Mouse (Mus musculus): ENCODE measurements around the gene Dis3l2. TPM values are rescaled to one million over a fixed set of nuclear protein-coding genes. Genes with fewer than 3 reads are reported as not detected.

The Dis3l2 gene
- total and polyA plus RNA-seq, 3 experiments = 11.6 to 44.3 (median 31.5) TPM

DNA sequence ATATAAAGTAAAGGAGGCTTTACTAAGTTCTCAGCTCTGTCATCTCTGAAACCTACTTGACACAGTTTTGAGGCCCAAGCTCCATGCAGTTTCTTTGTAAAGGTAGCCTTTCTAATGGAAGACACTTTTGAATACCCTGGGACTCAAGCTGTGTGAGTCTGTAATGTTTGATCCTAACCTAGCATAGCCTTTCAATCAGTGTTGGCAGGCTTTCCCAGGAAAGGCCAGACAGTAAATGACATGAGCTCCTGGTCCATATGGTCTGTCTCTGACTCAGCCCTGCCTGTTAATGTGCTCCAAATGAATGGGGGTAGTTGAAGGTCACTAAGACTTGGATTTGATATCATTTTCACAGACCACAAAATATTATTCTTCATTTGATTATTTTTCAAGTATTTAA lies 290.4 kb downstream of the Dis3l2 start:
- Histone ChIP-seq H3K36me3 (replicated peaks) (peaks cover 39% of the 10 kb centered on the region), H3K4me1 (ENCODE audit: insufficient read depth, low read depth, low read length) (no peaks in the 10 kb centered on the region), H3K4me3 (ENCODE audit: low read depth, low read length) (no peak overlapping the region), H3K27me3 (ENCODE audit: insufficient read depth, low read length) (no peaks in the 10 kb centered on the region), H3K9me3 (replicated peaks) (no peaks in the 10 kb centered on the region)
- TF ChIP-seq GATA1 (IDR thresholded peaks at IDR 0.05; ENCODE audit: borderline replicate concordance, low read length) (no peak), POLR2AphosphoS5 (IDR thresholded peaks at IDR 0.05; ENCODE audit: insufficient replicate concordance, low read depth, low read length) (no peak), TAL1 (conservative IDR thresholded peaks at IDR 0.05; ENCODE audit: low read depth, low read length) (no peak), CTCF (IDR thresholded peaks at IDR 0.05; ENCODE audit: low read depth, low read length) (no peak), GATA2 (IDR thresholded peaks at IDR 0.05; ENCODE audit: borderline replicate concordance, low read depth, low read length) (no peak)
- no peak for DNase-seq (ENCODE audit: low spot score)
- no peak for ATAC-seq (ENCODE audit: extremely low read depth, insufficient number of reproducible peaks, low FRiP score, poor library complexity, severe bottlenecking)

GRCm38 (mm10) chr1:86998051-86998450 lies 294.4 kb downstream of the Dis3l2 start:
- Histone ChIP-seq H3K27me3 (ENCODE audit: insufficient read depth, low read length) (no peaks in the 10 kb centered on the region), H3K4me3 (ENCODE audit: low read depth, low read length) (no peak overlapping the region), H3K36me3 (replicated peaks) (peaks cover 30% of the 10 kb centered on the region), H3K4me1 (ENCODE audit: insufficient read depth, low read depth, low read length) (no peaks in the 10 kb centered on the region), H3K9me3 (replicated peaks) (no peaks in the 10 kb centered on the region)
- no peak for TF ChIP-seq CTCF (IDR thresholded peaks at IDR 0.05; ENCODE audit: low read depth, low read length)
- TF ChIP-seq POLR2AphosphoS5 (IDR thresholded peaks at IDR 0.05; ENCODE audit: insufficient replicate concordance, low read depth, low read length) = no peak
- no peak for TF ChIP-seq TAL1 (conservative IDR thresholded peaks at IDR 0.05; ENCODE audit: low read depth, low read length)
- TF ChIP-seq GATA2 (IDR thresholded peaks at IDR 0.05; ENCODE audit: borderline replicate concordance, low read depth, low read length) = no peak
- TF ChIP-seq GATA1 (IDR thresholded peaks at IDR 0.05; ENCODE audit: borderline replicate concordance, low read length) = no peak
- no peak for ATAC-seq (ENCODE audit: extremely low read depth, insufficient number of reproducible peaks, low FRiP score, poor library complexity, severe bottlenecking)
- DNase-seq (ENCODE audit: low spot score) = no peak

GRCm38 (mm10) chr1:87001365-87001764 lies 297.8 kb downstream of the Dis3l2 start:
- Histone ChIP-seq H3K4me3 (ENCODE audit: low read depth, low read length) (no peak overlapping the region), H3K36me3 (replicated peaks) (peaks cover 26% of the 10 kb centered on the region), H3K27me3 (ENCODE audit: insufficient read depth, low read length) (no peaks in the 10 kb centered on the region), H3K4me1 (ENCODE audit: insufficient read depth, low read depth, low read length) (peaks cover 3% of the 10 kb centered on the region; the same call in 1 of the 2 replicates), H3K9me3 (replicated peaks) (no peaks in the 10 kb centered on the region)
- ATAC-seq (ENCODE audit: extremely low read depth, insufficient number of reproducible peaks, low FRiP score, poor library complexity, severe bottlenecking) = no peak
- DNase-seq (ENCODE audit: low spot score) = no peak
- TF ChIP-seq TAL1 (conservative IDR thresholded peaks at IDR 0.05; ENCODE audit: low read depth, low read length) (no peak), CTCF (IDR thresholded peaks at IDR 0.05; ENCODE audit: low read depth, low read length) (no peak)

DNA sequence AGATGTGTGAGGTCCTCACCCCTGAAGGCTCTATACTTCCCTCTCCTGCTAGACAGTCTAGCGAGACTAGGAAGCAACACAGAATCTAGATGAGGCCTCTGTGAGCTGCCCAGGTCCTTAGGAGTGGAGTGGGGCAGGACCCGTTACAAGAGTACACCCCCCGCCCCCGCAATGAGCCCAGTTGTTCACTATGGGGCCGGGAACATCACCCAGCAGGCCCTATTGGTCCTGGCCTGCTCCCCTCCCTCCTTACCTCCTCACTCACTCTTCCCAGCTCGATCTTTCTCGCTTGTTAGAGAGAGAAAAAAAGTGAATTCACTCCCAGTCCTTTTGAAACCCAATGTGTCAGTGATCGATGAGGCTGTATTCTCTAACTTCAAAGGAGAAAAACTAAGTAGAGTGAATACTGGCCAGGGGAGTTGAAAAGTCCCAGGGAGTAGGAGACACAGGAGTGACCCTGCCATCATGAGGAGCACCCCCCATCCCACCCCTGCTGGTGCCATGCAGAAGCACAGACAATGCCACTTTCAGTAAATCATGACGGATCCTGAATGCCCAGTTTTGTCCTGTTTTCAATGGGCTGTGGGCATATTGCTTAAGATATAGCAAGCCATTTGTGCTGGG lies 299.0 kb downstream of the Dis3l2 start:
- H3K36me3 ChIP-seq (replicated peaks) = peaks cover 18% of the 10 kb centered on the region
- no peaks in the 10 kb centered on the region for H3K9me3 ChIP-seq (replicated peaks)
- DNase-seq (ENCODE audit: low spot score) (no peak), ATAC-seq (ENCODE audit: extremely low read depth, insufficient number of reproducible peaks, low FRiP score, poor library complexity, severe bottlenecking) (no peak)
- TF ChIP-seq GATA1 (IDR thresholded peaks at IDR 0.05; ENCODE audit: borderline replicate concordance, low read length) (no peak), POLR2AphosphoS5 (IDR thresholded peaks at IDR 0.05; ENCODE audit: insufficient replicate concordance, low read depth, low read length) (no peak), TAL1 (conservative IDR thresholded peaks at IDR 0.05; ENCODE audit: low read depth, low read length) (no peak), GATA2 (IDR thresholded peaks at IDR 0.05; ENCODE audit: borderline replicate concordance, low read depth, low read length) (no peak), CTCF (IDR thresholded peaks at IDR 0.05; ENCODE audit: low read depth, low read length) (no peak)
- H3K4me3 ChIP-seq (ENCODE audit: low read depth, low read length) = no peak overlapping the region
- peaks cover 5% of the 10 kb centered on the region; the same call in 1 of the 2 replicates for H3K4me1 ChIP-seq (ENCODE audit: insufficient read depth, low read depth, low read length)
- H3K27me3 ChIP-seq (ENCODE audit: insufficient read depth, low read length) = no peaks in the 10 kb centered on the region

- Histone ChIP-seq H3K27me3 (ENCODE audit: insufficient read depth, low read length) (no peaks in the 10 kb centered on the region), H3K4me1 (ENCODE audit: insufficient read depth, low read depth, low read length) (peaks cover 5% of the 10 kb centered on the region; the same call in 1 of the 2 replicates), H3K36me3 (replicated peaks) (peaks cover 17% of the 10 kb centered on the region), H3K4me3 (ENCODE audit: low read depth, low read length) (no peak overlapping the region), H3K9me3 (replicated peaks) (no peaks in the 10 kb centered on the region)
- no peak for DNase-seq (ENCODE audit: low spot score)
- ATAC-seq (ENCODE audit: extremely low read depth, insufficient number of reproducible peaks, low FRiP score, poor library complexity, severe bottlenecking) = no peak
- TF ChIP-seq POLR2AphosphoS5 (IDR thresholded peaks at IDR 0.05; ENCODE audit: insufficient replicate concordance, low read depth, low read length) (no peak), GATA1 (IDR thresholded peaks at IDR 0.05; ENCODE audit: borderline replicate concordance, low read length) (no peak), TAL1 (conservative IDR thresholded peaks at IDR 0.05; ENCODE audit: low read depth, low read length) (no peak), GATA2 (IDR thresholded peaks at IDR 0.05; ENCODE audit: borderline replicate concordance, low read depth, low read length) (no peak), CTCF (IDR thresholded peaks at IDR 0.05; ENCODE audit: low read depth, low read length) (no peak)
Measured at GRCm38 (mm10) chr1:87003169-87003552, 299.6 kb downstream of the Dis3l2 start.

DNA sequence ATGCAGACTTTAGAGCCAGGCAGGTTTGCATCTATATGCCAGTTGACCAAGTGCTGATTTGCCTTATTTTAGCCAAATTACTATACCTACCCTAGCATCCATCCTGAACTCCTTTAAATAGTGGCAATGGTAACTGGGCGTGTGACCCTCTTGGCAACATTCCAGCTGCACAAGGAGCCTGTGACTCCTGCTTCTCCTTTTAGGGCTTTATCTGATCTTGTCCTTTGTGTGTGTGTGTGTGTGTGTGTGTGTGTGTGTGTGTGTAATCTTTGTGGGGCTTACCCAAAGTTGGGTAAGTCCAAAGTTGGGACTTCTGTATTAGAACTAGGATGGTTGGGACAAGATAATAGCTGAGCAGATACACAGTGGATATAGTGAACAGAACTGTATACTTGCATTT lies 302.8 kb downstream of the Dis3l2 start:
- Histone ChIP-seq H3K4me3 (ENCODE audit: low read depth, low read length) (no peak overlapping the region), H3K4me1 (ENCODE audit: insufficient read depth, low read depth, low read length) (peaks cover 5% of the 10 kb centered on the region; the same call in 1 of the 2 replicates), H3K36me3 (replicated peaks) (peaks cover 13% of the 10 kb centered on the region), H3K27me3 (ENCODE audit: insufficient read depth, low read length) (no peaks in the 10 kb centered on the region), H3K9me3 (replicated peaks) (no peaks in the 10 kb centered on the region)
- TF ChIP-seq GATA2 (IDR thresholded peaks at IDR 0.05; ENCODE audit: borderline replicate concordance, low read depth, low read length) = no peak
- no peak for TF ChIP-seq GATA1 (IDR thresholded peaks at IDR 0.05; ENCODE audit: borderline replicate concordance, low read length)
- TF ChIP-seq CTCF (IDR thresholded peaks at IDR 0.05; ENCODE audit: low read depth, low read length) = no peak
- TF ChIP-seq POLR2AphosphoS5 (IDR thresholded peaks at IDR 0.05; ENCODE audit: insufficient replicate concordance, low read depth, low read length) = no peak
- no peak for TF ChIP-seq TAL1 (conservative IDR thresholded peaks at IDR 0.05; ENCODE audit: low read depth, low read length)
- no peak for ATAC-seq (ENCODE audit: extremely low read depth, insufficient number of reproducible peaks, low FRiP score, poor library complexity, severe bottlenecking)
- no peak for DNase-seq (ENCODE audit: low spot score)

All from G1E (cell line).